Mouse (Mus musculus) CH12F3 (cell line): ENCODE measurements at regions not wholly inside any gene's neighbourhood (a gene's known extent, or its start where the extent isn't known, plus 50 kb on each side); places are given as distances from the start of the nearest gene placed in this dataset.

Experiments used
- in situ Hi-C: fragments of 300-500 bp; cut with MboI; formaldehyde crosslinking; loops from 2 replicates; pipeline ENCODE4 v1.14.3; 2020; ENCODE audit warnings: low sequenced_read_pairs

DNA sequence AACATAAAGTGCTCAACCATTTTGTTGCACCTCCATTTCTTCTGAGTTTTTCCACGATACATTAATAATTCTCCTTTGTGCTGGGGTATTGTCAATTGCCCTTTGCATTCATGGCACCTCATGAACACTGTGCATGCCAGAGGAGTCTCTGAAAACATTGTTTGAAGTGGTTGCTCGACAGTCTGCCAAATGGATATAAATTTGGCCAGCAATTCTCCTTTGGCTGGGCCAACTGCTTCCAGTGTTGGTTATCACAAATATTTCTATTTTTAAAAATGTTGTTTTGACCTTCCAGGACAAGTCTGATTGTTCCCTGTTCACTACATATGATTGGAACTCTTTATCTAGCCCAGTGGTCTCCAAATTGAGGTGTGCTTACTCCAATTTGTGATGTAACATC, 184.1 kb upstream of the 9630041A04Rik start:
- in situ Hi-C loops = no loop called here

DNA sequence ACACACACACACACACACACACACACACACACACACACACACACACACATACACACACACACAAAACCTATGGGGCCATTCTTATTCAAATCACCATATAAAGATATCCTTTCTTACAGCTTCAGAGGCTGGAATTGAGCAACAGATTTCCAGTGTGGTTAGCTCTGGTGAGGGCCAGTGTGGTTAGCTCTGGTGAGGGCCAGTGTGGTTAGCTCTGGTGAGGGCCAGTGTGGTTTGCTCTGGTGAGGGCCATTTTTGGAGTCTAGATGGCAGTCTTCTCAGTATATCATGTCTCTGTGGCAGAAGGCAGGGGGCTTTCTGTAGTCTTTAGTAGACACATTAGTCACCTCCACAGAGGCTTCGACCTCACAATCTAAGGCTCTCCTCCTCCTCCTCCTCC, 191.5 kb upstream of the 9630041A04Rik start:
- in situ Hi-C loops = no loop called here

DNA sequence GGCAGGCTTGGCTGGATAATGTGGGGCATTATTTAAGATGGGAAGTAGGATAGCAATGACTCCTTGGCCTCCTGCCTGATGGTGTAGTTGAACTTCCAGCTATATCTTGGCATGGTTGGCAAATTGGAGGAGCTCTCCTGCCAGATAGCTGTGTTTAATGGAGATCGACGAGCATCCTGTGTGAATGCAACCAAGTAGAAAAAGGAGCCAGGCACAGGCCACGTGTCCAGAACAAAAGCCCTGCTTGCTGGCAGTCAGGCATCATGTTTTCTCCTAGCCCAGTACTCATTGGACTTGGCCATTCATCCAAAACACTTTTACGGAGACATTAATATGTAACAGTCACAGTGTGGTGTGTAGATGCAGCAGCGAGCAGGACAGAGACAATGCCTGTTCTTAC, 211.8 kb upstream of the 9630041A04Rik start:
- in situ Hi-C loops = no loop called here

DNA sequence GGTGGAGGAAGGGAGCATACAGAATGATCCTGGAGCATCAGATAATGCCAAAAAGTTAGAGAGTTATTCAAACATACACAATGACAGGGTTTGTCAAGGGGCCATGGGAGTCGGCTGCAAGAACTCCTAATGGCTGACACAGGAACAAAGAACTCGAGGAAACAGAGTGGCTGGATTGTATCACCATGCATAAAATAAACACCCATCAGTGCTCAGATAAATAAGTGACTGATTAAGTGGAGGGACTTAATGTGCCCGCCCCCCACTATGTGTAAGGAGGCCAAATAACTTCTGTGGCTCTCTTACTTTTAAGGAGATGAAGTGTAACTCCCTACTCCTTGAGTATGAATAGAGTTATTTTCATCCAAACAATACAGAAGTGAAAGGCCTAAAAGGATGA, 220.1 kb upstream of the 9630041A04Rik start:
- in situ Hi-C loops = no loop called here

DNA sequence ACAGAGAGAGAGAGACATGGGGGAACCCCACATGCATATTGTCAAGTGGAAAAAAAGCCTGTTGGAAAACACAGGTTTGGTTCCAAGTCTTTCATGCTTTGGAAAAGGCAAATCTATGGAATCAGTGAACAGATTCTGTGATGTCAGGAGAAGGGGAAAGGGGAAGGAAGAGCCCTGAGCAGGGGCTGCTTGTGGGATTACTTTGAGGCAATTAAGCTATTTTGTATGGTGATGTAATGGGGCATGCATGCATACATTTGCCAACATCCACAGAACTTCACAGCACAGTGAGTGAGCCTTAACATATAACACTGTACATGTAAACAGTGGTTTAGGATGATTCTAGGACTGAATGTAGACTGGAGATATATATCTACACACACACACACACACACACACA, 221.0 kb upstream of the 9630041A04Rik start:
- in situ Hi-C loops = no loop called here

DNA sequence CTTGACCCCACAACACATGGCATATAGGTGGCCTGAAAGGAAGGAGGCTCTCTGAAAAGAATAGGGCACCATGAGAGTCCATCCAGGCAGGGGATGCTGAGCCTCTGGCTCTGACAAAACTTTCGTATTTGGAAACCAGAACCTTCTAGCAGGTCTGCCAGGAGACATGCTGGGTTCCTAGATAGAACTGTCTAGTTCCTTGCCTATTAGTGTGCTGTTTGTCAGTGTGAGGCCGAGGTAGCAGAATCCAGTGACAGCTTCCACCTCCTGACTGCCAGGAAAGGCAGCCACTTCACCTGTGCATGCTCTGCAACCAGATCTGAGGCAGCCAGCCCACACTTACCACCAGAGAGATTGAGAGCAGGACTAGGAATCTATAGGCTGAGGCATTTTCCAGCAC, 245.4 kb upstream of the 9630041A04Rik start:
- in situ Hi-C loops = no loop called here

DNA sequence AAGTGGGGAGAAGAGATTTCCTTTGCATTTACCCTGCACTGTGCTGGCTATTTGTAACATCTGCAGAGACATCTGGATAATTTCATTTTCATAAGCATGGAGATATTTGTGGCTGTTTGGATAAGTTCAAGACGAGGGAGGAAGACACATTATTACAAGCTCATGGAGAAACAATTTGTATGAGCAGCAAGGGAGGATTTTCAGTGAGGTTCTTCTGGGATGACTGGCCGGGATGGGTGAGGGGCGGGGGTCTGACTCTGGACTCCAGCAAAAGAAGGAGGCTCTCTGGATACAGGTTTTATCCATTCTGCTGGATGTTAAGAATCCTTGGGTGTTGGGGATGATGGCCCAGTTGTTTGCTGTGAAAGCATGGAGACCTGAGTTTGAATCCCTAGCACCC, 246.5 kb upstream of the 9630041A04Rik start:
- in situ Hi-C loops = no loop called here

DNA sequence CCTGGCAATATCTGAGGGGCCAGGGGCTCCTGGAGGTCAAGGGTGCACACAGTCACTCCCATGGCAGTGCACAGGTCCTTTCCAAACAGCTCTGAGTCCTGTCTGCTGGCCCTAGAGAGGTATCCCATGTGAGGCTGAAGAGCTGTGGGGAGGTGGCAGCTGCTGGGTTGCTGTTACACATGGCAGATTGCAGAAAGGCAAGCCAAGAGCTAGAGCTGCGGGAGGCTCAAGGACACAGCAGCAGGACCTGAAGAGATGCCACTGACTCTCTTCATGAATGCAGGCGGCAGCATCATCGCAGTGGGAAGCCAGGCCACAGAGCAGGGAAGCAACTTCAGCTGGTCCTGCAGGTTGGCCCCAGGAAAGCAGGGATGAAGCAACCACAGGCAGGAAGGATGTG, 247.7 kb upstream of the 9630041A04Rik start:
- in situ Hi-C loops = no loop called here

DNA sequence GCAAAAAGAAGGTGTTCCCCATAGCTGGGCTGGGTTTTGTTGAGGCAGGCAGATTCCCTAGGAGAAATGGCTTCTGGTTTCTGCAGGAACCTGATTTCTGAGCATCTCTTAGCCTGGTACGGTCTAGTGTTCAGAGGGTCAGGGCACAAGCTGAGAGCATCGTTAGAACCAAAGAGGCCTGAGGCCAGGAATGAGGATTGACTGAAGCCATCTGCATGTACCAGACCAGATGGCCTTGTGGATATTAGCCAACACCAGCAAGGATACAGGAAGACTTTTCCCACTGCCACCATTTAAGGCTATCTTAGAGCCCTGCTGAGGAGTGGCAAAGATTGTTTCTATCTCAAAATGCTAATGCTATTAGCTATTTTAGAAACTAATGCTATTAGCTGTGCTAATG, 248.2 kb upstream of the 9630041A04Rik start:
- in situ Hi-C loops = no loop called here

DNA sequence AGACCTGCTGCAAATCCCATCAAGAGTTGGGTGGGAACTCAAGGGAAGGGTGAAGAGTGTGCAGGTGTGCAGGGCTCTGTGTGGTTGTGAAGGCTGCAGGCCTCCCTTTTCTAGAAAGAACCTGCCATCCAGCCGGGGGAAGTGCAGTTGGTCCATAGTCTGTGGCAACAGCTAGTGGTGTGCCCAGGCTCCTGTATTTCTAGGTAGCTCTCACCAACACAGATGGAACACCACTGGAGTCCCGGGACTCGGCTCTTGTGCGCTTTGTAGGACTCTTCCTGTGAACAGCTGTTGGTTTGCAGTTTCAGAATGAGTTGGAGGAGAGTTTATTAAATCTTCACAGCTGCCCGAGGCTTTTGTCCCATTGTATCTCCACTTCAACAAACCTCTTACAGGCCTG, 248.7 kb upstream of the 9630041A04Rik start:
- in situ Hi-C loops = no loop called here

DNA sequence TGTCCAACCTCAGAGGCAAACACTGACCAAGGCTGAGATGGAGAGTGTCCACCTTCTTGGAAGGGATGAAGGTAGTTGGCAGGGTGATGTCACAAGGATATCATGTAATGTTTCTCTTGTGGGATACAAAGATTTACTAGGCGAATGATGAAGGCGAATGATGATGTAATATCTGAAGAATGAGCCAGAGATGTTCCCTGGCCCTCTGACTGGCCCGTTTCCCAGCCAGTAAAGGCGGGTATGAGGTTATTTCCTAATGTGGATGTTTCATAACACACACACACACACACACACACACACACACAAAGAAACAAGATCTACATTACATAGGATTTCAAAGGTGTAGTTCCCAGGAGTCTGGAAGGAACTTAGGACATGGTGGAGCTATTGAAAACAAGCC, 249.1 kb upstream of the 9630041A04Rik start:
- in situ Hi-C loops = no loop called here

DNA sequence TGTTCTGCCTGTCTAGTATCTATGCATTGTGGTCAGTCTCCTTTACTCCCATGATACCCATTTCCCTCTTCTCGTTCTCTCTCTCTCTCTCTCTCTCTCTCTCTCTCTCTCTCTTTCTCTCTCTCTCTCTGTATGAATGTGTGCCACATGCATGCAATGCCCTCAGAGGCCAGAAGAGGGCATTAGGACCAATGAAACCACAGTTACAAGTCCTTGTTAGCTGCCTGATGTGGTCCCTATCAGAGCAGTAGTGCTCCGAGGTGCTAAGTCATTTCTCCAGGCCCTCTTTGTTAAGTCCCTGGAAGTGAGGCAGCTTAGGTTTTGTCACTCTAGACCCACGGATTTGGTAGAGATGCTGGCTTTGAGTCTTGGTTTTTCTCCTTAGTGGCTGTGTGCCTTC, 250.2 kb upstream of the 9630041A04Rik start:
- in situ Hi-C loops = no loop called here

DNA sequence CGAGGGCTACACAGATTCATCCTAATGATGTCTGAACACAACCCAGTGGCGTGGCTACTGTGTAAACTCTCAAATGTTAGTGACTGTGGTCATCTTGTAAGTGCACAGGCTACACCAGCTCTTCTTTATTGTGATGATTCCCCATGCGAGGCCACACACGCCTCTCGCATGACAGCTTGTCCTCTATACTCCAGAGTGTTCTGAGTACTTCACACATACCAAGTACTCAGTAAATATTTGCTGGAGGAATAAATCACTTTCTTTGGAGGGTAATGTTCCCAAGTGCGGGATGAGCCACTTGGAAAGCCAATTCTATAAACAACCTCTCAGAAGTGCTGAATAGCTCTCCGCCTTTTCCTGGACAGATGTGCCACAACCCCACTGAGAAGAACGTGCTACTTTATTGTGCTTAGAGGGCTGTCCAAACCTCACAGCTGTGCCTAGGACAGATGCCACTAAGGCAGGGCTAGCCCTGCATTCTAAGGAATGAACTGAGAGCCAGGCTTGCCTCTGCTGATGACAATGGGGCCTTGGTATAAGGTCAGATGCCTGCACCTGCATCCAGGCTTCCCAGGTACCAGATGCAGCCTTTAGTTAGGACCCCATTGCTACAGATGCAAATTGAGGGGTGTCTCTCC, 250.7 kb upstream of the 9630041A04Rik start:
- in situ Hi-C loops = no loop called here

DNA sequence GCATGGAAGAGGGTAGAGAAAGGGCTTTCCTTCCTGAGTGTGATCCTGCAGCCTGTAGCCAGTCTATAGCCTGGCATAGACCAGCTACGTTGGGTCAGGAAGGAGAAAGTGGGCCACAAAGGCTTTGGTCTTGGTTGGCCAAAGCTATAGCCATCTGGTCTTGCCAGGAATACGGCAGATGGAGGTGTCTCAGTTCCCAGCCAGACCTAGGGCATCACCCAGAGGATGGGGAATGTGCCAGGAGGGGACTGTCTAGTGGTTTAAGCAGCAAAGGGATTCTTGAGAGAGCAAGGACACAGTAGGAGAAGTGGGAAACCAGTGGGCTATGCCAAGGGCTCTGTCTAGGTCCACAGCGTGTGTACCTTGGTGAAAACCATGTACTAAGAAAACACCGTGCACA, 251.3 kb upstream of the 9630041A04Rik start:
- in situ Hi-C loops = no loop called here

DNA sequence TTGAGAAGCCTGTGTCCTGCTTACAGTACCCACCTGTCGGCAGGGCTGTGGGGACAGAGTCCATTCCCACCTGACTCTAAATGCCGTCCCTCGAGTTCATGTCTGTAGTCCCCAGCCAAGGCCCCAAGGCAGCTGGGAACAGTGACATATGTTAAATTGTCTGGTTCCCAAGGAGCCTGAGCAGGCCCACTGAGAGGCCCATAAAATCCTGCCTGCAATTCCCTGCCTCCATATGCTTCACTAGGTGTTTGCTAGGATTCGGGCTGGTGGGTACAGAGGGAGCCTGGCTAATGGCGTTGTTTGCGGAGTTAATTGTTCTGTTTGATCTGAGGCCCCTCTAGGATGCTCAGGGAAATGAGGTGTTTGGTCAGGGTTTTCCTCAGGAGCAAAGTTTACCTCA, 258.8 kb upstream of the 9630041A04Rik start:
- in situ Hi-C loops = no loop called here

DNA sequence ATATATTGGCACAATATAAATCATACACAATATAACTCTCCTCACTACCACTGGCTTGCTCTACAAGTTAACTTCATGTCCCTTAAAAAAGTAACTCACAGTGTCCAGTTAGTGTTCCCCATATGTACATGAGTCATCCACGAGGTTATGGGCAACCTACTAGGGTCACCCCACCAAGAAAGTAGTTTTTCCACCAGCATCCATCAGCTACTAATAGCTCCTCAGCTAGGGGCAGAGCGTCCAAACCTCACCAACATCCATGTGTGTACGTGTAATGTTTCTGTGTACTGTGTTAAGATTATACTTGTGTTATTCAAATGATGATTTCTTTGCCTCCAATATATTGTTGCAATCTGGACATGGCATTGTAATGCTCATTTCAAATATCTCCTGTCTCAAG, 264.7 kb upstream of the 9630041A04Rik start:
- in situ Hi-C loops = no loop called here

DNA sequence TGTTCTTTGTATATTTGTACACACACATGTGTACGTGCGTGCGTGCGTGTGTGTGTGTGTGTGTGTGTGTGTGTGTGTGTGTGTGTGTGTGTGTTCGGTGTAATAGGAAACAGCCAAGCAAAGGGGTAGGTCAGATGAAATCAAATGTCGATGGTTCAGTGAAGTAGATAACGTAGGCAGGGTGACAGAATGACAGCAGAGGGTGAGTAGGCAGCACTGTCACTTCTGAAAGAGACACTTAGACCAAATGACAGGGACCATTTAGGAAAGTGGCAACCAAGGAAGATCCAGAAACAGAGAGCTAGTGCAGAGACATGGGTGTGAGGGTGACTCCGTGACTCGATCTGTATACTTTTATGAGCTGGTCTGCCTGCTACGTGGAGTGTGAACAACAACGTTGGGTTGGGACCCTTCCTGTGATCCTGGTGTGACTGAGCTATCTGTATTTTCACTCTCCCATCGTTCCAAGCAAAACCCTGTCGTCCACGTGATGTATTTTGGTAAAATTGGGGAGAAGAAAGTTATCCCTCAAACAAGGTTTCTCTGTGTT, 266.5 kb upstream of the 9630041A04Rik start:
- in situ Hi-C loops = no loop called here

DNA sequence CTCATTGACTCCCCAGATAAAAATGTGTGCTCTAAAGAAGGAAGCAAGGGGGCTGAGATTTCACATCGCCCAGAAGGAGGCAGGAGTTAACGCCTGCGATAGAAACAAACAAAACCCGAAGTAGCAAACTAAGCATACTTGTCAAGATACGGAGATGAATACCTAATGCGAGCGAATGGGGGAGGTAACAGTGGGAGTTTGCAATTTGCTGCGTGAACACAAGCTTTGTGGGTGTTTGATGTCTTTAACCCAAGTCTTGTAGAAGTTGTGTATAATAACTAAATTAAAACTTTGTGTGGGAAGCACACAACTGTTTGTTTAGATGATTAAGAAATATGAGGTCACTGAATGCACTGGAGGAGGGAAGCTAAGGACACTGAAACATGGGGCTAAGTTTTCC, 269.0 kb upstream of the 9630041A04Rik start:
- in situ Hi-C loops = no loop called here

DNA sequence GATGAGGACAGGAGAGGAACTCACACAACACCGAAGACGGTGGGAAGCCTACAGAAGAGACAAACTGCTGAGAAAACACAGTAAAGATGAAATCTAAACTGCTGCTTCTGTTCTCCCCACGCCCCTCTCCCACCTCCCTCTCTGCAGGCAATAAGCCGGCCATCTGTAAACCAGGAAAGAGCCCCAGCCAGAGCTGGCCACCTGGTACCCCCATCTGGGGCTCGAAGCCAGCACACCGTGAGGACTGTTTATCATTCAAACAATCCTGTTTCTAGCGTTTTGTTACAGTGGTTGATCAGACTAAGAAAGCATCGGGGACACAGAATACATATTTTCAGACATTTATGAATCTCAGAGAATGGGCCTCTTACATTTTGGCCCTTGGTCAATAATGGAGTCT, 270.0 kb upstream of the 9630041A04Rik start:
- in situ Hi-C loops = no loop called here

DNA sequence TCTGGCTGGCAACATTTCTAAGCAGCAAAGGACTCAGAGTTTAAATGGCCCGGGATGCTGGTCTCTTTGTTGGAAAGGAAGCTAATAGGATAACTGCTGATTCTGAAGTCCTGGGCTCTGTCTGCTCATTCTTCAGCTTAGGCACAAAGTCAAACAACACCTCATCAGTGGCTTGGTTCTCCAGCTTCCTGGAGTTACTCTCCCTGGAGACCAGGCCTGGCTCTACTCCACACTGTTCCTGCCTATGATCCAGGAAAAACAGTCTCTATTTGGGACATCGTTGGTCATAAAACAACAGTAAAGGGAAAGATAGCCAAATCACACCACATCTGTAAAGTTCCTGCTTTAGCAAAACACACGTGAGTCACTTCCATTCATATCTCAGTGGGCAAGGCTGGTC, 271.3 kb upstream of the 9630041A04Rik start:
- in situ Hi-C loops = no loop called here

DNA sequence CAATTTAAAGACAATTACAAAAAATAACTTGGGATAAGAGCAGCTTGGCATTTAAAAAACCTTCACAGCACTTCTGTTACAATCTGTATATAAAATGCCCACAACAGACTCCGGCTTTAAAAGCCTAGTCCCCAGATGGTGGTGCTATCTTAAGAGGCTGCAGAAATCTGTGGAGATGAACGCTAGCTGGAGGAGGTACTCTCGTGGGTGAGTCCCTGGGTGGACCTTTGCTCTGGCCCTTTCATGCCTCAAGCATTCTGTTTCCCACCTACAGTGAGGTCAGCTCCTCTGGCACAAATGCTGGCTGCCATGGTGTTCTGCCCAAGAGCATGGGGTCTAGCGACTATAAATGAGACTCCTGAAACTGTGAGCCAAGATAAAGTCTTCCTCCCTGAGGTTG, 280.6 kb upstream of the 9630041A04Rik start:
- in situ Hi-C loops = no loop called here

DNA sequence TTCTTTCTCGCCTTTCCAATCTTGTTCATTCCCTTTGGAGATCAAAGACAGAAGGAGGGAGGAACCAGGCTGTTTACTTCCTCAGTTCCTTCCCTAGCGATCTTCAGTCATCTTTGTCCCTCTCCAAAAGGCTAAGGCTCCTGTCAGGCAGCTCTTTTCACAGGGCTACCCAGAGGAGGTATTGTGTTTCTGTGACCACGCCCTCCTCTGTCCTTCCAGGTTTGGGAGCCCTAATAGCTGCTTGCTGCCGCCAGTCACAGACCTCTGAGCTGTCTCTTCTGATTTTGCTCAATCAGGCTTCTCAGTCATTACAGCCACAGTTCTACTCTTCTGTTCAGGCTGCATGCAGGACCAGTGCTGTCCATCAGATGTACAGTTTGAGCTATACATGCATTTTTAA, 290.9 kb upstream of the 9630041A04Rik start:
- in situ Hi-C loops = no loop called here

DNA sequence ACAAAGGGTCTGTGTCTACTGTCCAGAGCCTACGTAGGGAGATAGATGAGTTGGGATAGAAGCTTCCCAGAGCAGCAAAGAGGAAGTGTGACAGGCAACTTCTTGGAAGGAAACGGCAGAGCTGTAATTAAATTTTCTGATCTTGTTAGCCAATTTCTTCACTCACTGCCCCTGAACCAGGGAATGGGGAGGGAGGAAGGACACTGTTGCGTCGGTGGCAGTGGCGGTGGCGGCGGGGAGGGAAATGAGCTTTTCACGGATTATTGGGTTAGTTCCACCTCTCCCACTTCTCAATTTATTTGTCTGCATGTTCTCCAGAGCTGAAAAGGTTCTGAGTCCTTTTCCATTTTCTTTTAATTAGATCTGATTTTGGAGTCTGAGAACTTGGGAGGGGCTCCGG, 298.4 kb upstream of the 9630041A04Rik start:
- in situ Hi-C loops = no loop called here
